Mouse (Mus musculus): Measurements from ENCODE around the gene Eif2b5. TPM values are rescaled to one million over a fixed set of nuclear protein-coding genes. Genes with fewer than 3 reads are reported as not detected.

Gene Eif2b5
- polyA plus RNA-seq, 1 experiment from 2014 or later = 37.2 TPM

GRCm38 (mm10) chr16:20528779-20529178 is 30.2 kb downstream of the Eif2b5 start:
- Histone ChIP-seq H3K36me3 (ENCODE audit: control insufficient read depth, insufficient read depth) (peaks cover 88% of the 10 kb centered on the region), H3K9me3 (ENCODE audit: control insufficient read depth) (no peaks in the 10 kb centered on the region), H3K4me1 (replicated peaks; ENCODE audit: control insufficient read depth, insufficient read depth, low read length) (no peaks in the 10 kb centered on the region), H3K27ac (ENCODE audit: low read depth, low read length) (no peak overlapping the region), H3K9ac (ENCODE audit: low read depth, low read length) (no peak overlapping the region), H3K4me3 (ENCODE audit: low read depth, low read length) (no peak overlapping the region), H3K27me3 (replicated peaks; ENCODE audit: control insufficient read depth, insufficient read depth, low read length) (no peaks in the 10 kb centered on the region), H3K4me2 (replicated peaks; ENCODE audit: low read depth) (no peak overlapping the region)
- WGBS = 84% methylated on average over 5 of the region's 5 CpGs
- TF ChIP-seq CTCF (IDR thresholded peaks at IDR 0.05; ENCODE audit: low read depth) = no peak
- ATAC-seq = no peak

DNA sequence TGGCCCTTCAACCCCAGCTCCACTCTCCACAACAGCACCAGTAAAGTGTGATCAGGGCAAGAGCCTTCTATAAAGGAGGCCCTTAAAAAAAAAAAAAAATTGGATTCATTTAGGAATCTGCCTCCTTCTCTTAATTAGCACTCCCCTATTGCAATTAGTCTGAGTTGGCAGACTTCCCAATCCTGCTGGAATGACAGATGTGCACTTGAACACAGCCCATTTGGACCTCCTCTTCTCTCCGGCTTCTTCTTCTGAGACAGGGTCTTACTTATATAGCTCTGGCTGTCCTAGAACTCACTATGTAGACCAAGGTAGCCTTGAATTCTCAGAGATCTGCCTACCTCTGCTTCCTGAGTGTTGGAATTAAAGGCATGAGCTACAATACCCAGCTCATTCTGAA is 30.8 kb downstream of the Eif2b5 start:
- Histone ChIP-seq H3K9me3 (ENCODE audit: control insufficient read depth) (no peaks in the 10 kb centered on the region), H3K4me1 (replicated peaks; ENCODE audit: control insufficient read depth, insufficient read depth, low read length) (no peaks in the 10 kb centered on the region), H3K27ac (ENCODE audit: low read depth, low read length) (no peak overlapping the region), H3K4me3 (ENCODE audit: low read depth, low read length) (no peak overlapping the region), H3K36me3 (ENCODE audit: control insufficient read depth, insufficient read depth) (peaks cover 82% of the 10 kb centered on the region), H3K27me3 (replicated peaks; ENCODE audit: control insufficient read depth, insufficient read depth, low read length) (no peaks in the 10 kb centered on the region), H3K4me2 (replicated peaks; ENCODE audit: low read depth) (no peak overlapping the region), H3K9ac (ENCODE audit: low read depth, low read length) (no peak overlapping the region)
- TF ChIP-seq CTCF (IDR thresholded peaks at IDR 0.05; ENCODE audit: low read depth) = no peak
- WGBS = 72% methylated on average over 1 of the region's 1 CpGs
- ATAC-seq = no peak

DNA sequence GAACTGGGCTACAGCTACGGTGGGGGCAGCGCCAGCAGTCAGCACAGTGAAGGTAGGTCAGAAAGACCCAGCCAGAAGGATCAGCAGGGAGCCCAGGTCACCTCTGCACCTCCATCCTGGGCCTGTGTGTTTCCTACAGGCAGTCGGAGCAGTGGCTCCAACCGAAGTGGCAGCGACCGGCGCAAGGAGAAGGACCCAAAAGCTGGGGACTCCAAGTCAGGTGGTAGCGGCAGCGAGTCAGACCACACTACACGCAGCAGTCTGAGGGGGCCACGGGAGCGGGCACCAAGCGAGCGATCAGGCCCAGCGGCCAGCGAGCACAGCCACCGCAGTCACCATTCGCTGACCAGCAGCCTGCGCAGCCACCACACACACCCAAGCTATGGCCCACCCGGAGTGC is 32.3 kb downstream of the Eif2b5 start:
- Histone ChIP-seq H3K4me2 (replicated peaks; ENCODE audit: low read depth) (no peak overlapping the region), H3K27me3 (replicated peaks; ENCODE audit: control insufficient read depth, insufficient read depth, low read length) (no peaks in the 10 kb centered on the region), H3K4me1 (replicated peaks; ENCODE audit: control insufficient read depth, insufficient read depth, low read length) (no peaks in the 10 kb centered on the region), H3K27ac (ENCODE audit: low read depth, low read length) (no peak overlapping the region), H3K9me3 (ENCODE audit: control insufficient read depth) (no peaks in the 10 kb centered on the region), H3K4me3 (ENCODE audit: low read depth, low read length) (no peak overlapping the region), H3K9ac (ENCODE audit: low read depth, low read length) (no peak overlapping the region), H3K36me3 (ENCODE audit: control insufficient read depth, insufficient read depth) (peaks cover 67% of the 10 kb centered on the region)
- TF ChIP-seq CTCF (IDR thresholded peaks at IDR 0.05; ENCODE audit: low read depth) = no peak
- WGBS = 94% methylated on average over 20 of the region's 20 CpGs
- no peak for ATAC-seq

GRCm38 (mm10) chr16:20534617-20535295 is 36.1 kb downstream of the Eif2b5 start:
- Histone ChIP-seq H3K4me2 (replicated peaks; ENCODE audit: low read depth) (peak overlapping the region; percentile 75), H3K4me3 (ENCODE audit: low read depth, low read length) (0 out of 2 replicates have a peak overlapping the region, but pooled peaks have one; percentile 89), H3K27me3 (replicated peaks; ENCODE audit: control insufficient read depth, insufficient read depth, low read length) (no peaks in the 10 kb centered on the region), H3K4me1 (replicated peaks; ENCODE audit: control insufficient read depth, insufficient read depth, low read length) (peaks cover 4% of the 10 kb centered on the region; the same call in 1 of the 2 replicates), H3K9ac (ENCODE audit: low read depth, low read length) (no peak overlapping the region), H3K9me3 (ENCODE audit: control insufficient read depth) (no peaks in the 10 kb centered on the region), H3K27ac (ENCODE audit: low read depth, low read length) (no peak overlapping the region), H3K36me3 (ENCODE audit: control insufficient read depth, insufficient read depth) (peaks cover 47% of the 10 kb centered on the region)
- TF ChIP-seq CTCF (IDR thresholded peaks at IDR 0.05; ENCODE audit: low read depth) = no peak
- no peak for ATAC-seq
- WGBS = 42% methylated on average over 10 of the region's 10 CpGs

GRCm38 (mm10) chr16:20535296-20536080 is 36.9 kb downstream of the Eif2b5 start, which contains the start of gene Ap2m1:
TSS of gene Ap2m1 (plus strand) at chr16:20535478.
- Histone ChIP-seq H3K4me1 (replicated peaks; ENCODE audit: control insufficient read depth, insufficient read depth, low read length) (peaks cover 4% of the 10 kb centered on the region; the same call in 1 of the 2 replicates), H3K27ac (ENCODE audit: low read depth, low read length) (peak within 1 kb of the TSS; percentile 90), H3K4me3 (ENCODE audit: low read depth, low read length) (peak within 1 kb of the TSS; percentile 89), H3K9ac (ENCODE audit: low read depth, low read length) (peak within 1 kb of the TSS; percentile 86), H3K27me3 (replicated peaks; ENCODE audit: control insufficient read depth, insufficient read depth, low read length) (no peaks in the 10 kb centered on the region), H3K9me3 (ENCODE audit: control insufficient read depth) (no peaks in the 10 kb centered on the region), H3K36me3 (ENCODE audit: control insufficient read depth, insufficient read depth) (peaks cover 48% of the 10 kb centered on the region), H3K4me2 (replicated peaks; ENCODE audit: low read depth) (peak within 1 kb of the TSS; percentile 75)
- ATAC-seq = peak; percentile 95
- WGBS = under 1% methylated on average over 52 of the region's 52 CpGs
- TF ChIP-seq CTCF (IDR thresholded peaks at IDR 0.05; ENCODE audit: low read depth) = no peak

- no peak for TF ChIP-seq CTCF (IDR thresholded peaks at IDR 0.05; ENCODE audit: low read depth)
- Histone ChIP-seq H3K9ac (ENCODE audit: low read depth, low read length) (peak overlapping the region; percentile 86), H3K4me3 (ENCODE audit: low read depth, low read length) (peak overlapping the region; percentile 89)
These were observed 37.6 kb downstream of the Eif2b5 start for GRCm38 (mm10) chr16:20536081-20536665.

More at GRCm38 (mm10) chr16:20536081-20536665, 37.6 kb downstream of the Eif2b5 start:
- 20% methylated on average over 9 of the region's 9 CpGs for WGBS
- H3K27ac ChIP-seq (ENCODE audit: low read depth, low read length) = peak overlapping the region; percentile 90
- H3K4me1 ChIP-seq (replicated peaks; ENCODE audit: control insufficient read depth, insufficient read depth, low read length) = peaks cover 4% of the 10 kb centered on the region; the same call in 1 of the 2 replicates
- H3K4me2 ChIP-seq (replicated peaks; ENCODE audit: low read depth) = peak overlapping the region; percentile 75
- H3K36me3 ChIP-seq (ENCODE audit: control insufficient read depth, insufficient read depth) = peaks cover 48% of the 10 kb centered on the region
- ATAC-seq = no peak
- no peaks in the 10 kb centered on the region for H3K27me3 ChIP-seq (replicated peaks; ENCODE audit: control insufficient read depth, insufficient read depth, low read length)
- H3K9me3 ChIP-seq (ENCODE audit: control insufficient read depth) = no peaks in the 10 kb centered on the region

All from intestine, postnatal 0 days (tissue).